Mouse (Mus musculus) small intestine, adult 2 months (tissue): Measurements from ENCODE around the gene Bdh1.

Source experiments
- CTCF ChIP-seq: fragments of 200-500 bp; IDR thresholded peaks from 2 replicates; pipeline ENCODE4 v1.5.1; 2012; ENCODE audit warnings: low read depth, mild to moderate bottlenecking, control low read depth, inconsistent platforms, low read length, moderate library complexity, mixed read lengths; ENCODE audit not compliant: insufficient replicate concordance, insufficient read length; ENCODE audit errors: extremely low read depth
- POLR2A ChIP-seq: fragments of 200-500 bp; IDR thresholded peaks from 2 replicates; pipeline ENCODE4 v1.6.1; 2012; ENCODE audit warnings: low read depth, mild to moderate bottlenecking, control low read depth, inconsistent platforms, low read length, moderate library complexity

DNA sequence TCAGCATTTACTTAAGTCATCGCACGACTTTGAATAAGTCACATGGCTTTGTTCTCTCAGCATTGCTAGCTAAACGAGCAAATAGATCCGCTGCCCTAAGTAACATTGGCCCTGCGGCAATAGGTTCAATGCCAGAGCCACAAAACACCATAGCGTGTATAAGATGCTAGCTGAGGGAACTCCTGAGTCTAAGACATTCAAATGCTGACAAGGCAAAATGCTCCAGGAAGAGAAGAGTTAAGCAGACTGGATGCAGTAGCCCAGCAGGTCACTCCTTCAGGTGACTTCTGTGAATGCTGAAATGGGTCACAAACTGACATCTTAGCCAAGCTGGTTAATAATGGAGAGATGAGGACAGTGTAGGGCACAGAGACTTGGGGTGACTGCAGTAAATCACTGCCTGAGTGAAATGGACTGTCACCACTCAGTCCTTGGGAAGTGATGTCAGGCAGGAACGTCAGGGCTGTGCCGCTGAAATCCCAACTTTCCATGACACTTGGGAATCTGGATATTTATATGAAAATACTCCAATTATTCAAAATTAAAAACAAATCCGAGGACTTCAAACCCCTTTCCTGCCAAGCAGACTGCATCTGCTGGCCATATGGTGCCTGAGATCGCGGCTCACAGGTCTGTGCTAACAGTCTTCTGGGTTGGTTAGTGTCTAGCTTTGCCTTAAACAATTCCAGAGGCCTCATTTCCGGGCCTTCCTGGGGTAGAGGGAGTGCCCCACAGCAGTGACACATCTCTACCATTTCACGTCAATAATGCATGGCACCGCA, 79.1 kb downstream of the Bdh1 start:
- TF ChIP-seq CTCF = no peak
- no peak for TF ChIP-seq POLR2A
